Mouse (Mus musculus): ENCODE data around the gene Gm11007.
"Not testable (repeated sequence)": the region's sequence is repeated elsewhere in the genome, so short reads cannot be mapped to it uniquely, and the experiment has no call there.

The Gm11007 gene

DNA sequence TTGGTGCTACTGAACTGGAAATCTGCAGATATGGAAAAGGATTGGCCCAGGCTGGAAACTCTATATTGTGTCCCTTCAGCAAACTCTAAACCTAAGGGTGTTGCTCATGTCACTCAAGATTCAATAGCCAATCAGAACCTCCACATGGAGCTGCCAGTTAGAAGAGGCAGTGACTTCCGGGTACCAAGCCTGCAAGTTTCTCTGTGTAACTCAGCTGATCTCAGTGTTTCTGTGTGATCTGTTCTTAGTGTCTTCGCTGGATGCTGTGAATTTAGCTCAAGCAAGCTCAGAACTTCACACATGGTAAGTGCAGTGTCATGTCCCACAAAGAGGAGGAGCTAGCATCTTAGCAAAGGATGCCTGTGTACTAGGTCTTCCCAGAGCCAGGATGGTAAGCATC is at the start of gene Gm11007:
Gene Gm11007, plus strand, starts transcription at position 301 of the 400 bp plus-strand sequence.
- not testable (repeated sequence) for DNase-seq (ENCODE audit: low read depth, low spot score)

Data from brain, adult 2 months (tissue).